Mouse (Mus musculus) liver, postnatal 0 days (tissue): Measurements from ENCODE around the gene 1700129C05Rik. TPM values are rescaled to one million over a fixed set of nuclear protein-coding genes. Genes with fewer than 3 reads are reported as not detected.

Experiments used
- ATAC-seq: fragments of 200-750 bp; cut with Nextera tagmentation; 2 replicates; pipeline ENCODE4 v1.8.0; 2017; ENCODE audit warnings: mild to moderate bottlenecking, moderate library complexity
- DNase-seq: peaks from one replicate; pipeline ENCODE4 v3.0.0-alpha.2; 2016
- H3K27ac ChIP-seq: fragments of 300-500 bp; sonication (generic); 2 replicates; pipeline ENCODE4 v1.5.1; 2014; ENCODE audit warnings: antibody characterized with exemption, moderate library complexity, mild to moderate bottlenecking, low read depth
- H3K27me3 ChIP-seq: fragments of 300-500 bp; sonication (generic); 2 replicates; pipeline ENCODE4 v1.6.1; 2014; ENCODE audit warnings: low read length, control low read depth, mixed read lengths; ENCODE audit not compliant: insufficient read depth
- H3K36me3 ChIP-seq: fragments of 300-500 bp; sonication (generic); replicated peaks from 2 replicates; pipeline ENCODE4 v1.6.1; 2014; ENCODE audit warnings: mild to moderate bottlenecking, control low read depth, low read length, moderate library complexity, mixed read lengths; ENCODE audit not compliant: insufficient read depth
- H3K4me1 ChIP-seq: fragments of 300-500 bp; sonication (generic); 2 replicates; pipeline ENCODE4 v1.6.1; 2014; ENCODE audit warnings: antibody characterized with exemption, mild to moderate bottlenecking, control low read depth; ENCODE audit not compliant: insufficient read depth
- H3K4me2 ChIP-seq: fragments of 300-500 bp; sonication (generic); 2 replicates; pipeline ENCODE4 v1.6.1; 2014; ENCODE audit warnings: low read depth, mild to moderate bottlenecking, low read length, moderate library complexity, mixed read lengths
- H3K4me3 ChIP-seq: fragments of 300-500 bp; sonication (generic); 2 replicates; pipeline ENCODE4 v1.5.1; 2014; ENCODE audit warnings: low read depth, low read length
- H3K9ac ChIP-seq: fragments of 300-500 bp; sonication (generic); replicated peaks from 2 replicates; pipeline ENCODE4 v1.6.1; 2014; ENCODE audit warnings: mild to moderate bottlenecking, moderate library complexity
- H3K9me3 ChIP-seq: fragments of 300-500 bp; sonication (generic); 2 replicates; pipeline ENCODE4 v1.6.1; 2016; ENCODE audit warnings: mild to moderate bottlenecking, control low read depth, low read length, mixed read lengths
- CTCF ChIP-seq: sonication (generic); IDR thresholded peaks from 2 replicates; pipeline ENCODE4 v1.5.1; 2016; ENCODE audit warnings: antibody characterized with exemption, low read depth
- EP300 ChIP-seq: IDR thresholded peaks from 2 replicates; pipeline ENCODE4 v1.6.1; 2016; ENCODE audit warnings: antibody characterized with exemption, low read depth, mild to moderate bottlenecking
- WGBS: fragments of 180-500 bp; shearing (Covaris S2); extraction: QIAGEN DNeasy Blood & Tissue Kit; methylation state at CpG from one replicate; pipeline ENCODE4 v1.1.7; 2014; ENCODE audit not compliant: insufficient replicate concordance; 5-methylcytosine and 5-hydroxymethylcytosine counted together
- polyA plus RNA-seq: library from polyadenylated mRNA; unstranded; fragments of >200 nt; fragmentation: Nextera tagmentation; extraction: Ambion mirVana; gene quantifications from 2 replicates; pipeline ENCODE4 v1.2.1, GENCODE M21; 2015

Gene 1700129C05Rik
- polyA plus RNA-seq: not detected in 2 replicates

DNA sequence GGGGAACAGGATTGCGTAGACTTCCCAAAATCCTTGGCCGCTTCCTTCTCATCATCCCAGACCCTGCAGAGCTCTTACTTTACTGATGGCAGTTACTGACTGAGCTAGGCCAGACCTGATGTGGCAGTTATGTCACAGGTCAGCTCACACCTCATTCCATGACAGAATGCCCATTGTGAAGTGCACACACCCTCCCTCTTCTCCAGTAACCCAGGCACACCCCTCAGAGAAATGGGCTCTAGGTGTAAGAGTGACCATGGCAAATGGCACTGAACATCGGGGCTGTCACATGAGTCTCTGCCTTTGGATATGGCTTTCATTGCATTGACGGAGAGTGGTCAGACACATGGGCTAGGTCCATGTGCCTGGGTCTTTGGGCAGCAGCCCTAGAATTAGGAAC, at the start of gene 1700129C05Rik:
Gene 1700129C05Rik (minus strand): TSS at position 101 of the 400 bp plus-strand sequence.
- no peaks in the 10 kb centered on the region for H3K9me3 ChIP-seq
- H3K4me1 ChIP-seq: no peaks in the 10 kb centered on the region
- H3K36me3 ChIP-seq: no peaks in the 10 kb centered on the region
- H3K4me3 ChIP-seq: no peak within 1 kb of the TSS
- H3K4me2 ChIP-seq: no peak within 1 kb of the TSS
- no peaks in the 10 kb centered on the region for H3K27me3 ChIP-seq
- ATAC-seq: no peak
- H3K27ac ChIP-seq: no peak within 1 kb of the TSS
- DNase-seq: no peak
- 82% methylated on average over 4 of the region's 4 CpGs for WGBS
- H3K9ac ChIP-seq: no peak within 1 kb of the TSS
- TF ChIP-seq EP300 (no peak), CTCF (no peak)

DNA sequence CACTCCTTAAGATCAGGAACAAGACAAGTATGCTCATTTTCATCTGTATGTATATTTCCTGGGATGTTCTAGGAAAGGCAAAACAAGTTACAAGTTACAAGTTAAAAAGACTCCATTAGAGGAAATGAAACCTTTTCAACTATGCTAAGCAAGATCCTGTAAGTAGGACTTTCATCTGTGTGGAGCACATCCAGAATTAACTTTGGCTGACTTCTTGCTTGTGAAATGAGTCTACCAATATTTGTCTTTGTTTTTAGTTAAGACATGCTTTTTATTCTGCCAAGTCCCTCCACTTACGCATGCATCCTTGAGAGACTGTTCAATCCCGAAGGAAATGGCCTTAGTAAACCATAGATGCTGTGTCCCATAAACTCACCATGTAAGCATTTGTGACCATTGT, 43.4 kb upstream of the 1700129C05Rik start:
- Histone ChIP-seq H3K36me3 (no peaks in the 10 kb centered on the region), H3K4me1 (no peaks in the 10 kb centered on the region), H3K27me3 (no peaks in the 10 kb centered on the region), H3K4me2 (no peak overlapping the region), H3K27ac (no peak overlapping the region), H3K9ac (no peak overlapping the region), H3K4me3 (no peak overlapping the region), H3K9me3 (no peaks in the 10 kb centered on the region)
- ATAC-seq: no peak
- WGBS: 91% methylated on average over 2 of the region's 2 CpGs
- no peak for TF ChIP-seq EP300
- TF ChIP-seq CTCF: no peak
- no peak for DNase-seq

DNA sequence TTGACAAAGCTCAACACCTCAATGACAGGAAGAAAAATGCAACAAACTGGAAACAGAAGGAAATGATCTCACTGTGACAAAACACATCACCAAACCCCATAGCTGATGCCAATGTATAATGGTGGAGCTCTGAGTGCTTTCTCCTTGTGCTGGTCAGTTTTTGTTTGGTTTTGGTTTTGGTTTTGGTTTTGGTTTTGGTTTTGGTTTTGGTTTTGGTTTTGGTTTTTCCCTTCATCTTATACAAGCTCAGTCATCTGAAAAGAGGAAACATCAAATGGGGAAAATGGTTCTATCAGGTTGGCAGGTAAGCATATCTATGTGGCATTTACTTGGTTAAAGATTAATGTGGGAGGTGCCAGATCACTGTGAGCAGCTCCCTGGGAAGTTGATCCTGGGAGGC, 42.8 kb upstream of the 1700129C05Rik start:
- no peaks in the 10 kb centered on the region for H3K27me3 ChIP-seq
- no peaks in the 10 kb centered on the region for H3K36me3 ChIP-seq
- H3K4me3 ChIP-seq: no peak overlapping the region
- no peak overlapping the region for H3K9ac ChIP-seq
- DNase-seq (no peak), ATAC-seq (no peak)
- H3K9me3 ChIP-seq: no peaks in the 10 kb centered on the region
- H3K4me2 ChIP-seq: no peak overlapping the region
- no peak overlapping the region for H3K27ac ChIP-seq
- no peaks in the 10 kb centered on the region for H3K4me1 ChIP-seq
- TF ChIP-seq EP300: no peak
- no peak for TF ChIP-seq CTCF

DNA sequence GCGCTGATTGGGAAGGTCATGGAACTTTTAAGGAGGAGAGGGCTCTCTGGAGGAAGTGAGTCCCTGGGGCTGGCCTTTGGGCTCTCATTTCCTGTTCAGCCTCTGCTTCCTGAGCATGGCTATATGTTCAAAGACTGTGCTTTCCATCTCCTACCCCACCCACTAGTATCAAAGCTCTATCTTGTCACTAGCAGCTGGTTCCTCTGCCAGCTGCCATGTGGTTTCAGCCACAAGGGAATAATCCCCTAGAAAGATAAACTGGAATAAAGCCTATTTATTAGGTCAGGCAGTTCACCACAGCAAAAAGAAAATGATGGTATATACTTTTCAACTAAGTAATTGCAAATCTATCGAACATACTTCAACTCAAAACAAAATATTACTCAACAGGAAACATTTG, 40.0 kb upstream of the 1700129C05Rik start:
- H3K27ac ChIP-seq: no peak overlapping the region

DNA sequence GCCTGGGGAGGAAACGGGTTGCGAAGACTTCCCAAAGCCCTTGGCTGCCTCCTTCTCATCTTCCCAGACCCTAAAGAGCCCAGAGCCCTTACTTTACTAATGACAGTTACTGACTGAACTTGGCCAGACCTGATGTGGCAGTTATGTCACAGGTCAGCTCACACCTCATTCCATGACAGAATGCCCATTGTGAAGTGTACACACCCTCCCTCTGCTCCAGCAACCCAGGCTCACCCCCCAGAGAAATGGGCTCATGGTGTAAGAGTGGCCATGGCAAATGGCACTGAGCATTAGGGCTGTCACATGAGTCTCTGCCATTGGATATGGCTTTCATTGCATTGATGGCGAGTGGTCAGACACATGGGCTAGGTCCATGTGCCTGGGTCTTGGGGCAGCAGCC, 36.0 kb upstream of the 1700129C05Rik start, which contains the start of gene Gm5142:
Gene Gm5142 (minus strand): TSS at position 101 of the 400 bp plus-strand sequence.
- no peaks in the 10 kb centered on the region for H3K4me1 ChIP-seq
- 81% methylated on average over 3 of the region's 3 CpGs for WGBS
- no peak within 1 kb of the TSS for H3K9ac ChIP-seq
- H3K4me3 ChIP-seq: no peak within 1 kb of the TSS
- no peak for DNase-seq
- ATAC-seq: no peak
- H3K36me3 ChIP-seq: no peaks in the 10 kb centered on the region
- no peak within 1 kb of the TSS for H3K4me2 ChIP-seq
- no peaks in the 10 kb centered on the region for H3K27me3 ChIP-seq
- no peaks in the 10 kb centered on the region for H3K9me3 ChIP-seq
- TF ChIP-seq CTCF (no peak), EP300 (no peak)
- H3K27ac ChIP-seq: no peak within 1 kb of the TSS

More for the DNA sequence above, 40.0 kb upstream of the 1700129C05Rik start:
- Histone ChIP-seq H3K4me2 (no peak overlapping the region), H3K9ac (no peak overlapping the region), H3K36me3 (no peaks in the 10 kb centered on the region), H3K4me1 (no peaks in the 10 kb centered on the region), H3K27me3 (no peaks in the 10 kb centered on the region), H3K9me3 (no peaks in the 10 kb centered on the region), H3K4me3 (no peak overlapping the region)
- ATAC-seq (no peak), DNase-seq (no peak)
- WGBS: 58% methylated on average over 2 of the region's 2 CpGs
- TF ChIP-seq CTCF: no peak
- TF ChIP-seq EP300: no peak

DNA sequence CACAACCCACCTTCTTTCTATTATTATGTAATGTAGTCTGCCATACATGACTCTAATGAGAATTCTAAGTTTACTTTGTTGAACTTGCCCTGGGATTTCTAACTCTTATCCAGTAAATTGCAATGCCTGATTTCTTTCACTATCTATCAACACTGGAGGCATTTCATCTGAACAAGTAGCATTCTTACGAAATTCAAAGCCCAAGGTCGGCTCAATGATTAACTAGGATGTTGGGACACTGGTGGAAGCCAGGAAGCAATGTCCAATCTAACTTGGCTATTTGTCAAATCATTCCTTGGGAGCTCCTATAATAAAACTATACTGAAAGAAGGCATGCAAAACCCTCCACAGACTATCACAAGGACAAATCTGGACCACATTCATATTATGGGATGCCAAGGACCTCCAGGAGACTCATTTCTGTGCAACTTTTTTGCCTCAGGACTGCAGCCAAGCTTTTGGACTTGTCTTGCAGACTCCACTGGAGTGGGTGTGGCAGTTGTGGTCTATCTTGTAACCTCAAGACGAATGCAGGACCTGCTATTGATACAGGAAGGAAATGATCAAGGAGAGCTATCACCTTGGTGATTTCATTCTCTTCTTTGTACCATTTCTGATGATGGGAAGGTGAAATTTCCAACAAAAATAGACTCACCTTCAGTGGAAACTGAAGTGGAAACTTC, 14.5 kb upstream of the 1700129C05Rik start:
- Histone ChIP-seq H3K4me2 (no peak overlapping the region), H3K4me1 (peaks cover 3% of the 10 kb centered on the region), H3K27me3 (no peaks in the 10 kb centered on the region), H3K36me3 (no peaks in the 10 kb centered on the region), H3K27ac (no peak overlapping the region; the same call in 1 of the 2 replicates), H3K9me3 (no peaks in the 10 kb centered on the region), H3K4me3 (no peak overlapping the region), H3K9ac (no peak overlapping the region)
- ATAC-seq (peak; percentile 87), DNase-seq (peak; percentile 49)
- 32% methylated on average over 3 of the region's 3 CpGs for WGBS
- TF ChIP-seq CTCF (no peak), EP300 (peak; percentile 42; the same call in 1 of the 2 replicates)
